Mouse (Mus musculus): ENCODE data around the gene Armc9. TPM values are rescaled to one million over a fixed set of nuclear protein-coding genes. Genes with fewer than 3 reads are reported as not detected.

The Armc9 gene
- polyA plus RNA-seq, 1 experiment from 2014 or later = 30.5 TPM

GRCm38 (mm10) chr1:86201312-86201711 is 46.7 kb downstream of the Armc9 start:
- H3K4me1 ChIP-seq (ENCODE audit: control insufficient read depth, insufficient read depth, low read length) = no peaks in the 10 kb centered on the region
- no peak overlapping the region for H3K4me3 ChIP-seq (ENCODE audit: low read length)
- no peak overlapping the region for H3K27ac ChIP-seq (ENCODE audit: low read depth, low read length)
- no peaks in the 10 kb centered on the region for H3K9me3 ChIP-seq (ENCODE audit: control insufficient read depth, low read length)
- no peaks in the 10 kb centered on the region for H3K27me3 ChIP-seq (ENCODE audit: control insufficient read depth, insufficient read depth, low read length)
- no peak overlapping the region for H3K4me2 ChIP-seq (replicated peaks; ENCODE audit: low read depth, low read length)
- peaks cover 51% of the 10 kb centered on the region for H3K36me3 ChIP-seq (ENCODE audit: control insufficient read depth, insufficient read depth, low read length)
- ATAC-seq (ENCODE audit: low FRiP score, low TSS enrichment) = no peak
- H3K9ac ChIP-seq (ENCODE audit: low read depth, low read length) = no peak overlapping the region

GRCm38 (mm10) chr1:86202617-86203219 is 48.1 kb downstream of the Armc9 start:
- H3K27ac ChIP-seq (ENCODE audit: low read depth, low read length) = no peak overlapping the region
- no peak overlapping the region for H3K4me3 ChIP-seq (ENCODE audit: low read length)
- H3K4me2 ChIP-seq (replicated peaks; ENCODE audit: low read depth, low read length) = no peak overlapping the region
- H3K4me1 ChIP-seq (ENCODE audit: control insufficient read depth, insufficient read depth, low read length) = no peaks in the 10 kb centered on the region
- H3K9ac ChIP-seq (ENCODE audit: low read depth, low read length) = no peak overlapping the region
- peaks cover 51% of the 10 kb centered on the region for H3K36me3 ChIP-seq (ENCODE audit: control insufficient read depth, insufficient read depth, low read length)
- ATAC-seq (ENCODE audit: low FRiP score, low TSS enrichment) = no peak
- 94% methylated on average over 9 of the region's 9 CpGs for WGBS
- no peaks in the 10 kb centered on the region for H3K9me3 ChIP-seq (ENCODE audit: control insufficient read depth, low read length)
- no peaks in the 10 kb centered on the region for H3K27me3 ChIP-seq (ENCODE audit: control insufficient read depth, insufficient read depth, low read length)

GRCm38 (mm10) chr1:86210676-86211075 is 56.1 kb downstream of the Armc9 start:
- Histone ChIP-seq H3K27ac (ENCODE audit: low read depth, low read length) (no peak overlapping the region), H3K36me3 (ENCODE audit: control insufficient read depth, insufficient read depth, low read length) (peaks cover 22% of the 10 kb centered on the region), H3K4me3 (ENCODE audit: low read length) (no peak overlapping the region), H3K9ac (ENCODE audit: low read depth, low read length) (no peak overlapping the region), H3K27me3 (ENCODE audit: control insufficient read depth, insufficient read depth, low read length) (no peaks in the 10 kb centered on the region), H3K4me1 (ENCODE audit: control insufficient read depth, insufficient read depth, low read length) (no peaks in the 10 kb centered on the region), H3K4me2 (replicated peaks; ENCODE audit: low read depth, low read length) (no peak overlapping the region), H3K9me3 (ENCODE audit: control insufficient read depth, low read length) (no peaks in the 10 kb centered on the region)
- no peak for ATAC-seq (ENCODE audit: low FRiP score, low TSS enrichment)
- WGBS = 87% methylated on average over 7 of the region's 7 CpGs

GRCm38 (mm10) chr1:86211498-86211897 is 56.9 kb downstream of the Armc9 start:
- Histone ChIP-seq H3K36me3 (ENCODE audit: control insufficient read depth, insufficient read depth, low read length) (peaks cover 22% of the 10 kb centered on the region), H3K9me3 (ENCODE audit: control insufficient read depth, low read length) (no peaks in the 10 kb centered on the region), H3K4me2 (replicated peaks; ENCODE audit: low read depth, low read length) (no peak overlapping the region), H3K27me3 (ENCODE audit: control insufficient read depth, insufficient read depth, low read length) (no peaks in the 10 kb centered on the region), H3K27ac (ENCODE audit: low read depth, low read length) (no peak overlapping the region), H3K4me3 (ENCODE audit: low read length) (no peak overlapping the region), H3K9ac (ENCODE audit: low read depth, low read length) (no peak overlapping the region), H3K4me1 (ENCODE audit: control insufficient read depth, insufficient read depth, low read length) (no peaks in the 10 kb centered on the region)
- WGBS = 95% methylated on average over 1 of the region's 1 CpGs
- ATAC-seq (ENCODE audit: low FRiP score, low TSS enrichment) = no peak

GRCm38 (mm10) chr1:86212731-86213130 is 58.2 kb downstream of the Armc9 start:
- Histone ChIP-seq H3K9me3 (ENCODE audit: control insufficient read depth, low read length) (no peaks in the 10 kb centered on the region), H3K36me3 (ENCODE audit: control insufficient read depth, insufficient read depth, low read length) (peaks cover 18% of the 10 kb centered on the region), H3K27me3 (ENCODE audit: control insufficient read depth, insufficient read depth, low read length) (no peaks in the 10 kb centered on the region), H3K4me1 (ENCODE audit: control insufficient read depth, insufficient read depth, low read length) (no peaks in the 10 kb centered on the region), H3K27ac (ENCODE audit: low read depth, low read length) (no peak overlapping the region), H3K4me3 (ENCODE audit: low read length) (no peak overlapping the region), H3K4me2 (replicated peaks; ENCODE audit: low read depth, low read length) (no peak overlapping the region), H3K9ac (ENCODE audit: low read depth, low read length) (no peak overlapping the region)
- 90% methylated on average over 8 of the region's 8 CpGs for WGBS
- ATAC-seq (ENCODE audit: low FRiP score, low TSS enrichment) = no peak

GRCm38 (mm10) chr1:86214158-86214557 is 59.6 kb downstream of the Armc9 start:
- Histone ChIP-seq H3K36me3 (ENCODE audit: control insufficient read depth, insufficient read depth, low read length) (peaks cover 4% of the 10 kb centered on the region; the same call in 1 of the 2 replicates), H3K4me3 (ENCODE audit: low read length) (no peak overlapping the region)
- WGBS = 0% methylated on average over 1 of the region's 1 CpGs

GRCm38 (mm10) chr1:86215297-86215696 is 60.7 kb downstream of the Armc9 start:
- Histone ChIP-seq H3K4me2 (replicated peaks; ENCODE audit: low read depth, low read length) (no peak overlapping the region), H3K9me3 (ENCODE audit: control insufficient read depth, low read length) (no peaks in the 10 kb centered on the region), H3K27ac (ENCODE audit: low read depth, low read length) (no peak overlapping the region), H3K4me1 (ENCODE audit: control insufficient read depth, insufficient read depth, low read length) (0 out of 2 replicates have a peak, but pooled peaks cover 3% of the 10 kb centered on the region), H3K27me3 (ENCODE audit: control insufficient read depth, insufficient read depth, low read length) (no peaks in the 10 kb centered on the region), H3K9ac (ENCODE audit: low read depth, low read length) (no peak overlapping the region), H3K4me3 (ENCODE audit: low read length) (no peak overlapping the region), H3K36me3 (ENCODE audit: control insufficient read depth, insufficient read depth, low read length) (peaks cover 3% of the 10 kb centered on the region; the same call in 1 of the 2 replicates)
- no peak for ATAC-seq (ENCODE audit: low FRiP score, low TSS enrichment)
- WGBS = 89% methylated on average over 1 of the region's 1 CpGs

More at GRCm38 (mm10) chr1:86214158-86214557, 59.6 kb downstream of the Armc9 start:
- H3K27ac ChIP-seq (ENCODE audit: low read depth, low read length) = no peak overlapping the region
- H3K27me3 ChIP-seq (ENCODE audit: control insufficient read depth, insufficient read depth, low read length) = no peaks in the 10 kb centered on the region
- no peak overlapping the region for H3K9ac ChIP-seq (ENCODE audit: low read depth, low read length)
- H3K4me1 ChIP-seq (ENCODE audit: control insufficient read depth, insufficient read depth, low read length) = 0 out of 2 replicates have a peak, but pooled peaks cover 3% of the 10 kb centered on the region
- H3K4me2 ChIP-seq (replicated peaks; ENCODE audit: low read depth, low read length) = no peak overlapping the region
- no peaks in the 10 kb centered on the region for H3K9me3 ChIP-seq (ENCODE audit: control insufficient read depth, low read length)
- ATAC-seq (ENCODE audit: low FRiP score, low TSS enrichment) = peak; percentile 60; the same call in 1 of the 2 replicates

GRCm38 (mm10) chr1:86216412-86216811 is 61.8 kb downstream of the Armc9 start:
- Histone ChIP-seq H3K9ac (ENCODE audit: low read depth, low read length) (no peak overlapping the region), H3K36me3 (ENCODE audit: control insufficient read depth, insufficient read depth, low read length) (peaks cover 3% of the 10 kb centered on the region; the same call in 1 of the 2 replicates), H3K4me1 (ENCODE audit: control insufficient read depth, insufficient read depth, low read length) (0 out of 2 replicates have a peak, but pooled peaks cover 3% of the 10 kb centered on the region), H3K4me2 (replicated peaks; ENCODE audit: low read depth, low read length) (no peak overlapping the region), H3K4me3 (ENCODE audit: low read length) (no peak overlapping the region), H3K27me3 (ENCODE audit: control insufficient read depth, insufficient read depth, low read length) (no peaks in the 10 kb centered on the region), H3K9me3 (ENCODE audit: control insufficient read depth, low read length) (no peaks in the 10 kb centered on the region), H3K27ac (ENCODE audit: low read depth, low read length) (no peak overlapping the region)
- WGBS = 78% methylated on average over 5 of the region's 5 CpGs
- ATAC-seq (ENCODE audit: low FRiP score, low TSS enrichment) = no peak

GRCm38 (mm10) chr1:86217976-86218375 is 63.4 kb downstream of the Armc9 start:
- H3K4me2 ChIP-seq (replicated peaks; ENCODE audit: low read depth, low read length) = no peak overlapping the region
- H3K9me3 ChIP-seq (ENCODE audit: control insufficient read depth, low read length) = no peaks in the 10 kb centered on the region
- no peak for ATAC-seq (ENCODE audit: low FRiP score, low TSS enrichment)
- H3K27ac ChIP-seq (ENCODE audit: low read depth, low read length) = no peak overlapping the region
- 33% methylated on average over 6 of the region's 6 CpGs for WGBS
- no peak overlapping the region for H3K9ac ChIP-seq (ENCODE audit: low read depth, low read length)
- H3K4me3 ChIP-seq (ENCODE audit: low read length) = no peak overlapping the region
- peaks cover 3% of the 10 kb centered on the region; the same call in 1 of the 2 replicates for H3K36me3 ChIP-seq (ENCODE audit: control insufficient read depth, insufficient read depth, low read length)
- H3K27me3 ChIP-seq (ENCODE audit: control insufficient read depth, insufficient read depth, low read length) = no peaks in the 10 kb centered on the region
- 0 out of 2 replicates have a peak, but pooled peaks cover 3% of the 10 kb centered on the region for H3K4me1 ChIP-seq (ENCODE audit: control insufficient read depth, insufficient read depth, low read length)

All from kidney, embryonic 14.5 days (tissue).